Mouse (Mus musculus): ENCODE measurements around the gene Socs7.

Gene Socs7

DNA sequence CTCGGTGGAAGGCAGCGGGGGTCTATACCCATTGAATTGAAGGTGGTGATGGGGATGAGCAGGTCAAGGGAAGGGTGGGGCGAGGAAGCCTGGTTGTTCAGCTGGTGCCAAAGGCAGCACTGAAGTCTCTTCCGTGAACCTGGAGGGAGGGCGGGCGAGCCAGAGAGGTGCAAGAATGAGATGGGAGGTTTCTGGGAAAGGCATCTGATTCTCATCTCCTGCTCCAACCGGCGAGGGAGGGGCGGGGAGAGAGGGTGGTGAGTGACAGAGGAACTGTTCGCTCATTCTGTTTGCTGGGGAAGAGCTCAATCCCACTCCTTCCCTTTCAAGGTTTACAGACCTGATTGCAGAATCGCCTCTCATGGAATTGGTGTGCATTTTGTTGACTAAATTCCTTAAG is 31.3 kb downstream of the Socs7 start:
- peak; percentile 49 to 62 for DNase-seq

- DNase-seq = peak; percentile 45 to 64
These were observed 31.8 kb downstream of the Socs7 start for GRCm38 (mm10) chr11:97394146-97394545.

DNA sequence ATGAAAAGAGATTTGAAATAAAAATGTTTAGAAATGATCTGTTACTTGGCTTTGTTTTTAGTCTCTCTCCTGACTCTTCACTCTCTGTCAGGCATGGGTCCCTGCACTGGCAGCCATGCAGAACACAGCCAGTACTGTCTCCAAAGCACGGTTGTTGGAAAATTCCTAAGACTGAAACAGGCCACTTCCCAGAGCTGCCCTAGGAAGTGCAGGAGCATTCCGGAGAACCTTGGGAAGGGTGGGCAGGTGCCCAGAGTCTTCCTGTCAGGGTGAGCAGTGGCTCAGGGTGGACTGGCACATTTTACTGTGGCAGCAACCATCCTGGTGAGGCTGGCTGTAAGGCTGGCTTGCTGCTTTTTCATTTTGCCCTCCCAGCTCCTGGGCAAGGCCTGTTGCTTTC is 36.2 kb downstream of the Socs7 start:
- DNase-seq = peak in 1 of 2 experiments; percentile 49

DNA sequence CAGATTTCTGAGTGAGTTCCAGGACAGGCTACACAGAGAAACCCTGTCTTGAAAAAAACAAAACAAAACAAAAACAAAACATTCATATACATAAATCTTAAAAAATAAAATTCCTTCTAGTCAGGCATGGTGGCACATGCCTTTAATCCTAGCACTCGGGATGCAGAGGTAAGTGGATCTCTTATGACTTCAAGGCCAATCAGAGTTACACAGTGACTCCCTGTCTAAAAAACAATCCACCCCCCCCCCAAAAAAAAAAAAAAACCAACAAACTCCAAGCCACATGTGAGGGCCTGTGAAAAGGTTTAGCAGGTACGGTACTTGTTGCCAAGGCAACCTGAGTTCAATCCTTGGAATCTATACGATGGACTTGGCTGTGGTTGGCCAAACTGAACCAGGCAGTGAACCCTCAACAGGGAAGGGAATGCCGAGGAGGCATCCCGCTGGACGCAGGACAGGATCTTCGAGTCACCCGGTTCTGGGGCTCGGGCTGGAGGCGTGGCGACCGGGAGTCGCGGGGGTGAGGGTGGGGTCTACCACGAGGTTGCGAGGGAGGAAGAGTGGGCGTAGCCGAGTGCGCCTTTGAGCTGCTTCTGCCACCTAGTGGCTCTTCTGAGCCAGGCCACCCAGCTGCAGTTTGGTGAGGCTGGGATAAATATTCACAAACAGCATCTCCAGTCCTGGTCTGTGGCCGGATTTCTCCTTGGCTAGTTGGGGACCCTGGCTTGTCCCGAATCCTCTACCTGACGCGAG is 37.8 kb downstream of the Socs7 start:
- peak; percentile 88 to 93 for DNase-seq

DNA sequence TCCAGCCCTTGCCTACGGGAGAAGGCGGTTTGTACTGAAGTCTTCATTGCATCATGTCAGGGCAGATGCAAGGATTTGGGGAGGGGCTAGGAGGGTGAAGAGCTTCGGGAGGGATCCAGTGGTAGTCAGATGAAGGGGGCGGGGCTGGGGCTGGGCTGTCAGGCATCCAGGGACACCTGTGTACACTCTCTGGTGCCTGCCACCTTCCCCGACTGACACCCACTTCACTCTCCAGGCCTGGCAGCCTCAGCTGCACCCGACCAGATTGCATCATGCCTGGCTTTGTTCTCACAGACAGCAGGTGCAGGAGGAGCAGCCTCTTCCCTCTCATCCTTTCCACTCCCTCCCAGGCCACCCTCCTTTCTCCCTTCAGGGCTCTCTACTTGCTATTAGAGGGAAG is 38.7 kb downstream of the Socs7 start:
- DNase-seq = no peak

GRCm38 (mm10) chr11:97401686-97402435 is 39.5 kb downstream of the Socs7 start:
- DNase-seq = no peak

DNA sequence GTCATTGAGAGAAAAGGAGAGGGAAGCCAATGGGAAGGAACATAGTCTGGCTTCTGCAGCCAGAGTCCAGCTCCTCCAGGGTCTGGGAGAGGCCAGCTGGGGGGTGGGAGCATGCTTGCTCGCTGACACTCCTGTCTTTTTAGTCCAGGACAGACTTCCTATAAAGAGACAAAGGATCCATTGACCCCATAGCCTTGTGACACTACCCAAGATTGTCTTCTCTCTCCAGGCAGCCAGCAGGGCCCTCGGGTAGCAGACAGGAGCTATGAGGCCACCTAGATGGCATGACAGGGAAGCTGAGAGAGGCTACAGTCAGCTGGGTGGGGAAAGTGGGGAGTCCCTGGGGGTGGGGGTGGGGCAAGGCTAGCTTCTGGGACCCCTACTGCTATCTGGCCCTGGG is 40.4 kb downstream of the Socs7 start:
- DNase-seq = no peak

GRCm38 (mm10) chr11:97403614-97404183 is 41.3 kb downstream of the Socs7 start:
- DNase-seq = peak in 1 of 2 experiments; percentile 41

- DNase-seq = peak; percentile 71 to 82
These were observed 41.9 kb downstream of the Socs7 start for GRCm38 (mm10) chr11:97404184-97404760.

DNA sequence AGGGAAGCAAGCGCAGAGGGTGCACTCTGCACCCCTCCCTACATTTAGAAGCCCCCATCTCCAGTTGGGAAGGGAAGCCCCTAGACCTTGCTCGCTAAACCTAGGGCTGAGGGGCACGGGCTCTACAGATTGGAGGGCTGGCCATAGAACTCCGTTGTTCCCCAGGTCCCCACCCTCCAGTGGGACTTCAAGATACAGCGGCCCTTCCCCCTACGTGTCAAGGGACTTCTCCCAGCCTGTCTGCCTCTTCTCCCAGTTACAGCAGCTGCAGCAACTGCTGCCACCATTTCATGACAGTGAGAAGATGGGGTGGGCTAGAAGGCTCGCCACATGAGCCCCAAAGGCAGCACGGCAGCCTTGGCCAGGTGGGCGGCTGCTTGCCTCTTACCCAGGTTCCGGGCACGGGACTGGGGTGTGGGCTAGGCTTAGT is 42.4 kb downstream of the Socs7 start:
- DNase-seq = peak; percentile 26 to 45

- DNase-seq = peak; percentile 57 to 58
These were observed 44.0 kb downstream of the Socs7 start for GRCm38 (mm10) chr11:97406094-97406951.

DNA sequence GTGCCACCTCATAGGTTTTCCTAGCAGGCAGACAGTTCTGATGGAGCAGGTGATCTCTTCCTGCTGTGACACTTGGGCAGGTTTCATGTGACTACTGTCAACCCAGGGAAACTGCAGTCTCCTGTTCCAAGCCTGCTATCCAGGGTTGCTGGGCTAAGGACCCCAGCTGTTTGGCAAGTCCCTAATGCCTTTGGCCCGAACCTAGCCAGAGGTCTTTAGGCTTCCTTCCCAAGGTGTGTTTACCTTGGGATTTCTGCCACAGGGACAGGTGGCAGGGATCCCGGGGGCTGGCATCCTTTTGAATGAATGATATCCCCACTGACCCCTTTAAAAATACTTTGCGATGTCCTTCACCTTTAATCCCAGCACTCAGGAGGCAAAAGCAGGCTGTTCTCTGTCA is 45.1 kb downstream of the Socs7 start:
- DNase-seq = no peak

DNA sequence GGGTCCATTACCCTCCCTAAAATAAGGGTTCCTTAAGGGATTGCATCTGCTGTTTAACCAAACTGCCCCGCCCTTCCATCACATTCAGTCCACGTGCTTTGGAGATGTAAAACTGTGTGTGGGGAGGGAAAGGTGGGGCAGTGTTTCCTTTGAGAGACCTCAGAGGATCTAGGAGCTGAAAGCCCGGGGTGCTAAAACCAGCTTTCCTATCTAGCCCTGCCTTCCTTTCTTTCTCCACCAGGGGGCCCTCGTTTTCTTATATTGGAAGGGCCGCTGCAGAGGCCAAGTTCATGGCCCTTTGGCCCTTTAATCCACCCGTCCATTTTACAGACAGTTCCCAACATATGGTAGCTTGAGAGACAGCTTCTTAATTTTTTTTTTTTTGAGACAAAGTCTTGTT is 45.8 kb downstream of the Socs7 start:
- peak; percentile 87 to 90 for DNase-seq

DNA sequence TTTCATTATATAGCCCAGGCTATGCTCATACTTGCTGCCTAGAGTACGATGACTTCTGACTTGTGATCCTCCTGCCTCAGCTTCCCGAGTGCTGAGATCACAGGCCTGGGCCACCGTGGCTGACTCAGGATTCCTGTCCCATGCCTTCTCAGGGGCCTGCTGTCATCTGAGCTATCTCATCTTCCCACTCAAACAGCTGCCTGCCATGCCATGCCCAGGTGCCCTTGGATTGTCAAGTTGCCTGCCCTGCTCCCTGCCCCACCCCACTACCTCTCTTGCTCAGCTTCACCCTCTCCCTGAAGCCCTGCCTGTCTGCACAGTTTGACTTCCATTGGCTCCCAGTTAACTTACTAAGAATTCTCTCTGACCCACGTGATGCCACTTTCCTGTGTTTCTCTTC is 48.6 kb downstream of the Socs7 start:
- DNase-seq = no peak

GRCm38 (mm10) chr11:97412117-97412516 is 49.8 kb downstream of the Socs7 start:
- DNase-seq = peak; percentile 49 to 73

GRCm38 (mm10) chr11:97412808-97413347 is 50.5 kb downstream of the Socs7 start:
- peak in 1 of 2 experiments; percentile 36 for DNase-seq

DNA sequence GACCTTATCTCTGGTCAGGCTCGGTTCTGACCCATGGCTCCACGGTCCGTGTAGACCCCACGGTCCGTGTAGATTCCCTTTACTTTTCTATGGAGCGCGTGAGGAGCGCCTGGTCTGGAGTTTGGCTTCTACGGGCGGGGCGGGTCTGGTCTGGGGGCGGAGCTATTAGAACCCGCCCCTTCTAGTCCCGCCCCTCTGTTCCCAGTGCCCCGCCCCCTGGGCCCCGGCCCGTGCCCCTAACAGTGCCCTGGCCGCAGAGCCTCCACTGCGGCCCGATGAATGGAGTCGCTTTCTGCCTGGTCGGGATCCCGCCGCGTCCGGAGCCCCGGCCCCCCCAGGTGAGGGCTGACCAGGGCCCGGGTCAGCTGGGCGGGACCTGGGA is 53.0 kb downstream of the Socs7 start, which contains the start of gene Arhgap23:
TSS of gene Arhgap23 (plus strand) at position 204 of the 382 bp plus-strand sequence.
- DNase-seq = peak; percentile 89 to 93

GRCm38 (mm10) chr11:97415712-97416636 is 53.6 kb downstream of the Socs7 start:
- peak; percentile 74 to 83 for DNase-seq

DNA sequence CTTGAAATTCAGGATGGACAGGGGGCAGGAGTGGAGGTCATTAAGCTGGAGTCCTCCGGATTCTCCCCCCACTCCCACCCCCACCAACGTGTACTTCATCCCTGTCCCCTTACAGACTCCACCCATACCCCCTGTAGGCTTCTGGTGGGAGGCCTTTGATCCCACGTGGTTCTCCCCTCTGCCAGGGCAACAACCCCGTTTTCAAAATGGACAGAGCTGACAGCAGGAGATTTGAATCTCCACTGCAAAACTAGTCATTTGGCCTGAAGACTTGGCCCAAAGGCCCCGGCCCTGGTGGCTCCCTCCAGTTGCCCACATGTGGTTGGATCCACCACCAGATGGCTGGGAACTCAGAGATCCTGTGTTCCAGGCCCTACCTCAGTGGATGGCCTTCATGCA is 54.3 kb downstream of the Socs7 start:
- DNase-seq = no peak

DNA sequence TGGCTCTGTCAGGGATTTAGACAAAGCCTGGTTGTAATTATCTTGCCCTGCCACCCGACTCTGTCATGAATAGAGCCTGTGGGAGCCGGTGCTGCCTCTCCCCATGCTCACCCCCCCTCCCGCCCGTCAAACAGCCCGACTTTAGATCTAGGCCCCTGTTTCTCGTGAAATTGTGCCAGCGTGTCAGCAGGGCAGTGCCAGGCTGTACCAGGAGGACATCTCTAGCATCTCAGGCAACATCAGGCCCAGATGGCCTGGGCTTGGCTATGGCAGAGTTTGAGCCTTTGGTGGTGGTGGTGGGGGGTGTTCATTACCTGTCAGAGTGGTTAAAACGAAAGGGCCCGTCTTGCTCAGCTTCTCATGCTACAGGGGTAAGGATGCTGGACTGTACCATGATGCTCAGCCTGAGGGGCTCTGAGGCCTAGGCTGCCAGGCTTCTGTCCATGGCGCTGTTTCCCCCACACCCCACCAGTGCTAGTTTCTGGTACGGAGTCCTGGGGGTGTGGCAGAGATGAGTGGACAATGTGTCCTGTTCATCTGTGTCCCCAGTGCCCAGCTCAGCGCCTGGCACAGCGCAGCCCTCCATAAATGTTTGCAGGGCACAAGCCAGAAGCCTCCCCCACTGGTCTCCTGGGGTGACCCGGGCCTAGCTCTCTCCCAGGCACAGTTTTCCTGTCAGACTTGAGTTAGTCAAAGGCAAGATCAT is 56.6 kb downstream of the Socs7 start:
- no peak for DNase-seq

All from kidney, postnatal 4 days (tissue).